Mouse (Mus musculus) limb, embryonic 15.5 days (tissue): ENCODE data around the gene Ttc23l. TPM values are rescaled to one million over a fixed set of nuclear protein-coding genes. Genes with fewer than 3 reads are reported as not detected.

Source experiments
- ATAC-seq: fragments of 200-750 bp; cut with Nextera tagmentation; 2 replicates; pipeline ENCODE4 v1.8.0; 2017; ENCODE audit warnings: low read depth, moderate TSS enrichment; ENCODE audit not compliant: insufficient number of reproducible peaks, low FRiP score, low TSS enrichment
- H3K27ac ChIP-seq: fragments of 300-500 bp; sonication (generic); 2 replicates; pipeline ENCODE4 v1.5.1; 2015; ENCODE audit warnings: moderate library complexity, mild to moderate bottlenecking, inconsistent platforms
- H3K27me3 ChIP-seq: fragments of 300-500 bp; sonication (generic); 2 replicates; pipeline ENCODE4 v1.6.1; 2015; ENCODE audit warnings: inconsistent platforms
- H3K36me3 ChIP-seq: fragments of 300-500 bp; sonication (generic); 2 replicates; pipeline ENCODE4 v1.6.1; 2015; ENCODE audit warnings: inconsistent platforms
- H3K4me1 ChIP-seq: fragments of 300-500 bp; sonication (generic); 2 replicates; pipeline ENCODE4 v1.6.1; 2015; ENCODE audit warnings: inconsistent platforms
- H3K4me2 ChIP-seq: fragments of 300-500 bp; sonication (generic); 2 replicates; pipeline ENCODE4 v1.6.1; 2015; ENCODE audit warnings: mild to moderate bottlenecking, inconsistent platforms
- H3K4me3 ChIP-seq: fragments of 300-500 bp; sonication (generic); 2 replicates; pipeline ENCODE4 v1.5.1; 2015; ENCODE audit warnings: mild to moderate bottlenecking, inconsistent platforms
- H3K9ac ChIP-seq: fragments of 300-500 bp; sonication (generic); 2 replicates; pipeline ENCODE4 v1.6.1; 2015; ENCODE audit warnings: inconsistent platforms
- H3K9me3 ChIP-seq: fragments of 300-500 bp; sonication (generic); 2 replicates; pipeline ENCODE4 v1.6.1; 2016; ENCODE audit warnings: inconsistent platforms
- WGBS: fragments of 180-500 bp; shearing (Covaris S2); methylation state at CpG from one replicate; pipeline ENCODE4 v1.1.7; 2015; 5-methylcytosine and 5-hydroxymethylcytosine counted together
- polyA plus RNA-seq: library from polyadenylated mRNA; unstranded; fragments of >200 nt; fragmentation: Nextera tagmentation; extraction: Ambion mirVana; gene quantifications from 2 replicates; pipeline ENCODE4 v1.2.1, GENCODE M21; 2015

Gene Ttc23l
- polyA plus RNA-seq: 0.11 TPM in 1 of 2 replicates, not detected in the other

- Histone ChIP-seq H3K27me3 (no peaks in the 10 kb centered on the region), H3K4me1 (no peaks in the 10 kb centered on the region), H3K4me2 (no peak within 1 kb of the TSS), H3K4me3 (no peak within 1 kb of the TSS), H3K36me3 (no peaks in the 10 kb centered on the region), H3K9ac (no peak within 1 kb of the TSS), H3K27ac (no peak within 1 kb of the TSS), H3K9me3 (no peaks in the 10 kb centered on the region)
- 87% methylated on average over 13 of the region's 13 CpGs for WGBS
- ATAC-seq: no peak
These were observed at the start of gene Ttc23l for GRCm38 (mm10) chr15:10558465-10558864. TSS of gene Ttc23l (minus strand) at chr15:10558668.

GRCm38 (mm10) chr15:10599413-10599812 is 40.9 kb upstream of the Ttc23l start:
- no peak overlapping the region for H3K9ac ChIP-seq
- no peak overlapping the region for H3K4me3 ChIP-seq
- 67% methylated on average over 7 of the region's 7 CpGs for WGBS
- no peaks in the 10 kb centered on the region for H3K27me3 ChIP-seq
- H3K27ac ChIP-seq: peak overlapping the region; percentile 76
- no peak for ATAC-seq
- peaks cover 28% of the 10 kb centered on the region for H3K4me1 ChIP-seq
- no peaks in the 10 kb centered on the region for H3K9me3 ChIP-seq
- H3K4me2 ChIP-seq: no peak overlapping the region
- H3K36me3 ChIP-seq: peaks cover 8% of the 10 kb centered on the region

- WGBS: 31% methylated on average over 16 of the region's 16 CpGs
- Histone ChIP-seq H3K27me3 (no peaks in the 10 kb centered on the region), H3K27ac (peak overlapping the region; percentile 76), H3K4me3 (no peak overlapping the region), H3K9ac (no peak overlapping the region), H3K36me3 (no peaks in the 10 kb centered on the region), H3K4me2 (no peak overlapping the region), H3K9me3 (no peaks in the 10 kb centered on the region), H3K4me1 (peaks cover 28% of the 10 kb centered on the region)
- ATAC-seq: no peak
These were observed 40.1 kb upstream of the Ttc23l start for GRCm38 (mm10) chr15:10598259-10599225.

- no peak for ATAC-seq
- Histone ChIP-seq H3K4me3 (no peak overlapping the region), H3K27me3 (no peaks in the 10 kb centered on the region), H3K27ac (no peak overlapping the region), H3K4me1 (peaks cover 28% of the 10 kb centered on the region), H3K4me2 (no peak overlapping the region), H3K36me3 (no peaks in the 10 kb centered on the region), H3K9me3 (no peaks in the 10 kb centered on the region), H3K9ac (no peak overlapping the region)
- 91% methylated on average over 9 of the region's 9 CpGs for WGBS
These were observed 38.4 kb upstream of the Ttc23l start for GRCm38 (mm10) chr15:10596871-10597270.

GRCm38 (mm10) chr15:10595408-10595807 is 36.9 kb upstream of the Ttc23l start:
- 65% methylated on average over 6 of the region's 6 CpGs for WGBS
- Histone ChIP-seq H3K9me3 (no peaks in the 10 kb centered on the region), H3K27me3 (no peaks in the 10 kb centered on the region), H3K4me1 (peaks cover 28% of the 10 kb centered on the region), H3K4me2 (no peak overlapping the region), H3K9ac (no peak overlapping the region), H3K27ac (no peak overlapping the region), H3K4me3 (no peak overlapping the region), H3K36me3 (no peaks in the 10 kb centered on the region)
- no peak for ATAC-seq

- H3K9ac ChIP-seq: no peak overlapping the region
- no peak overlapping the region for H3K4me3 ChIP-seq
- peak overlapping the region; percentile 38; the same call in 1 of the 2 replicates for H3K27ac ChIP-seq
- no peak for ATAC-seq
- H3K9me3 ChIP-seq: no peaks in the 10 kb centered on the region
- WGBS: 33% methylated on average over 10 of the region's 10 CpGs
- H3K4me2 ChIP-seq: no peak overlapping the region
- H3K27me3 ChIP-seq: no peaks in the 10 kb centered on the region
- H3K36me3 ChIP-seq: no peaks in the 10 kb centered on the region
- peaks cover 28% of the 10 kb centered on the region for H3K4me1 ChIP-seq
These were observed 36.4 kb upstream of the Ttc23l start for GRCm38 (mm10) chr15:10594910-10595309.

GRCm38 (mm10) chr15:10593094-10593493 is 34.6 kb upstream of the Ttc23l start:
- no peak overlapping the region for H3K27ac ChIP-seq
- WGBS: 78% methylated on average over 6 of the region's 6 CpGs
- no peak for ATAC-seq
- H3K27me3 ChIP-seq: no peaks in the 10 kb centered on the region
- H3K9ac ChIP-seq: no peak overlapping the region
- no peak overlapping the region for H3K4me3 ChIP-seq
- H3K4me2 ChIP-seq: no peak overlapping the region
- H3K9me3 ChIP-seq: no peaks in the 10 kb centered on the region
- H3K4me1 ChIP-seq: peaks cover 12% of the 10 kb centered on the region
- peaks cover 10% of the 10 kb centered on the region for H3K36me3 ChIP-seq

GRCm38 (mm10) chr15:10586565-10586964 is 28.1 kb upstream of the Ttc23l start:
- Histone ChIP-seq H3K4me2 (no peak overlapping the region), H3K27ac (no peak overlapping the region), H3K9me3 (no peaks in the 10 kb centered on the region), H3K9ac (no peak overlapping the region), H3K4me1 (no peaks in the 10 kb centered on the region), H3K36me3 (peaks cover 36% of the 10 kb centered on the region), H3K4me3 (no peak overlapping the region), H3K27me3 (no peaks in the 10 kb centered on the region)
- 79% methylated on average over 2 of the region's 2 CpGs for WGBS
- no peak for ATAC-seq

- ATAC-seq: no peak
- Histone ChIP-seq H3K27me3 (no peaks in the 10 kb centered on the region), H3K4me1 (no peaks in the 10 kb centered on the region), H3K36me3 (peaks cover 34% of the 10 kb centered on the region), H3K27ac (no peak overlapping the region), H3K9ac (no peak overlapping the region), H3K4me2 (no peak overlapping the region), H3K4me3 (no peak overlapping the region), H3K9me3 (no peaks in the 10 kb centered on the region)
- 85% methylated on average over 10 of the region's 10 CpGs for WGBS
These were observed 26.1 kb upstream of the Ttc23l start for GRCm38 (mm10) chr15:10584359-10585187.

- Histone ChIP-seq H3K27ac (no peak overlapping the region), H3K27me3 (no peaks in the 10 kb centered on the region), H3K4me3 (no peak overlapping the region), H3K9ac (no peak overlapping the region), H3K4me1 (no peaks in the 10 kb centered on the region), H3K36me3 (peaks cover 36% of the 10 kb centered on the region), H3K9me3 (no peaks in the 10 kb centered on the region), H3K4me2 (no peak overlapping the region)
- WGBS: 44% methylated on average over 8 of the region's 8 CpGs
- no peak; the same call in 1 of the 2 replicates for ATAC-seq
These were observed 24.9 kb upstream of the Ttc23l start for GRCm38 (mm10) chr15:10583408-10583807.

- Histone ChIP-seq H3K4me1 (no peaks in the 10 kb centered on the region), H3K4me2 (no peak overlapping the region), H3K4me3 (no peak overlapping the region), H3K27me3 (no peaks in the 10 kb centered on the region), H3K36me3 (peaks cover 48% of the 10 kb centered on the region), H3K9me3 (no peaks in the 10 kb centered on the region), H3K9ac (no peak overlapping the region), H3K27ac (no peak overlapping the region)
- 86% methylated on average over 3 of the region's 3 CpGs for WGBS
- no peak for ATAC-seq
These were observed 20.7 kb upstream of the Ttc23l start for GRCm38 (mm10) chr15:10579159-10579558.

GRCm38 (mm10) chr15:10566486-10566885 is 8.0 kb upstream of the Ttc23l start:
- Histone ChIP-seq H3K27ac (no peak overlapping the region), H3K36me3 (peaks cover 45% of the 10 kb centered on the region), H3K4me3 (no peak overlapping the region), H3K27me3 (no peaks in the 10 kb centered on the region), H3K4me2 (no peak overlapping the region), H3K9me3 (no peaks in the 10 kb centered on the region), H3K9ac (no peak overlapping the region), H3K4me1 (no peaks in the 10 kb centered on the region)
- no peak for ATAC-seq
- WGBS: 82% methylated on average over 7 of the region's 7 CpGs
